Mouse (Mus musculus) stomach, postnatal 0 days (tissue): Measurements from ENCODE around the gene Tex33. TPM values are rescaled to one million over a fixed set of nuclear protein-coding genes. Genes with fewer than 3 reads are reported as not detected.

ENCODE experiments used
- ATAC-seq: fragments of 200-750 bp; cut with Nextera tagmentation; 2 replicates; pipeline ENCODE4 v1.8.0; 2017; ENCODE audit not compliant: low FRiP score, low TSS enrichment
- DNase-seq: peaks from one replicate; pipeline ENCODE4 v3.0.0-alpha.2; 2016; ENCODE audit warnings: low spot score
- H3K27ac ChIP-seq: fragments of 300-500 bp; sonication (generic); replicated peaks from 2 replicates; pipeline ENCODE4 v1.5.1; 2014; ENCODE audit warnings: mild to moderate bottlenecking, control low read depth
- H3K27me3 ChIP-seq: fragments of 300-500 bp; sonication (generic); 2 replicates; pipeline ENCODE4 v1.6.1; 2014; ENCODE audit warnings: low read length; ENCODE audit not compliant: control insufficient read depth, insufficient read depth
- H3K36me3 ChIP-seq: fragments of 300-500 bp; sonication (generic); 2 replicates; pipeline ENCODE4 v1.6.1; 2014; ENCODE audit warnings: low read length, mixed read lengths; ENCODE audit not compliant: control insufficient read depth, insufficient read depth
- H3K4me1 ChIP-seq: fragments of 300-500 bp; sonication (generic); replicated peaks from 2 replicates; pipeline ENCODE4 v1.6.1; 2014; ENCODE audit warnings: antibody characterized with exemption; ENCODE audit not compliant: control insufficient read depth, insufficient read depth
- H3K4me2 ChIP-seq: fragments of 300-500 bp; sonication (generic); replicated peaks from 2 replicates; pipeline ENCODE4 v1.6.1; 2014; ENCODE audit warnings: low read depth, mild to moderate bottlenecking, control low read depth, moderate library complexity
- H3K4me3 ChIP-seq: fragments of 300-500 bp; sonication (generic); 2 replicates; pipeline ENCODE4 v1.5.1; 2014; ENCODE audit warnings: low read depth, low read length, control low read depth
- H3K9ac ChIP-seq: fragments of 300-500 bp; sonication (generic); 2 replicates; pipeline ENCODE4 v1.6.1; 2014; ENCODE audit warnings: mild to moderate bottlenecking, low read length, control low read depth, mixed read lengths
- H3K9me3 ChIP-seq: fragments of 300-500 bp; sonication (generic); 2 replicates; pipeline ENCODE4 v1.6.1; 2016; ENCODE audit warnings: low read length; ENCODE audit not compliant: control insufficient read depth
- CTCF ChIP-seq: IDR thresholded peaks from 2 replicates; pipeline ENCODE4 v1.5.1; 2016; ENCODE audit warnings: antibody characterized with exemption, low read depth, mild to moderate bottlenecking, moderate library complexity
- EP300 ChIP-seq: optimal IDR thresholded peaks from 2 replicates; pipeline ENCODE3; 2016; ENCODE audit warnings: antibody characterized with exemption
- WGBS: fragments of 180-500 bp; shearing (Covaris S2); extraction: QIAGEN DNeasy Blood & Tissue Kit; methylation state at CpG from one replicate; pipeline ENCODE4 v1.1.7; 2014; 5-methylcytosine and 5-hydroxymethylcytosine counted together
- polyA plus RNA-seq: library from polyadenylated mRNA; unstranded; fragments of >200 nt; fragmentation: Nextera tagmentation; extraction: Ambion mirVana; gene quantifications from 2 replicates; pipeline ENCODE4 v1.2.1, GENCODE M21; 2015

Tex33 gene
- polyA plus RNA-seq, 1 experiment from 2014 or later: not detected

GRCm38 (mm10) chr15:78403896-78404295 is 8.2 kb upstream of the Tex33 start:
- no peaks in the 10 kb centered on the region for H3K27me3 ChIP-seq
- DNase-seq: peak; percentile 57
- H3K36me3 ChIP-seq: no peaks in the 10 kb centered on the region
- no peak for ATAC-seq
- H3K4me1 ChIP-seq: peaks cover 21% of the 10 kb centered on the region
- H3K4me3 ChIP-seq: 0 out of 2 replicates have a peak overlapping the region, but pooled peaks have one; percentile 10
- peak overlapping the region; percentile 45; the same call in 1 of the 2 replicates for H3K9ac ChIP-seq
- H3K27ac ChIP-seq: peak overlapping the region; percentile 66
- TF ChIP-seq CTCF: no peak
- no peak for TF ChIP-seq EP300
- 5% methylated on average over 1 of the region's 1 CpGs for WGBS
- peak overlapping the region; percentile 81 for H3K4me2 ChIP-seq
- H3K9me3 ChIP-seq: no peaks in the 10 kb centered on the region

- Histone ChIP-seq H3K4me2 (peak overlapping the region; percentile 81), H3K4me1 (peaks cover 19% of the 10 kb centered on the region), H3K9me3 (no peaks in the 10 kb centered on the region), H3K36me3 (no peaks in the 10 kb centered on the region), H3K27me3 (no peaks in the 10 kb centered on the region), H3K4me3 (peak overlapping the region; percentile 3; the same call in 1 of the 2 replicates), H3K9ac (peak overlapping the region; percentile 45), H3K27ac (peak overlapping the region; percentile 66)
- no peak for ATAC-seq
- 26% methylated on average over 3 of the region's 3 CpGs for WGBS
- TF ChIP-seq EP300 (no peak), CTCF (no peak)
- peak; percentile 53 for DNase-seq
Observed at GRCm38 (mm10) chr15:78403301-78403741, 7.6 kb upstream of the Tex33 start.

GRCm38 (mm10) chr15:78402423-78402822 is 6.7 kb upstream of the Tex33 start:
- H3K9me3 ChIP-seq: no peaks in the 10 kb centered on the region
- peaks cover 19% of the 10 kb centered on the region for H3K4me1 ChIP-seq
- peak overlapping the region; percentile 66 for H3K27ac ChIP-seq
- ATAC-seq (peak; percentile 55), DNase-seq (peak; percentile 89)
- no peaks in the 10 kb centered on the region for H3K27me3 ChIP-seq
- peak overlapping the region; percentile 81; the same call in 1 of the 2 replicates for H3K4me2 ChIP-seq
- H3K9ac ChIP-seq: peak overlapping the region; percentile 27; the same call in 1 of the 2 replicates
- no peak overlapping the region for H3K4me3 ChIP-seq
- WGBS: 54% methylated on average over 7 of the region's 7 CpGs
- TF ChIP-seq EP300: no peak
- no peak for TF ChIP-seq CTCF
- no peaks in the 10 kb centered on the region for H3K36me3 ChIP-seq

GRCm38 (mm10) chr15:78401921-78402320 is 6.2 kb upstream of the Tex33 start:
- Histone ChIP-seq H3K4me2 (no peak overlapping the region; the same call in 1 of the 2 replicates), H3K9me3 (no peaks in the 10 kb centered on the region), H3K36me3 (no peaks in the 10 kb centered on the region), H3K9ac (peak overlapping the region; percentile 27; the same call in 1 of the 2 replicates), H3K4me1 (peaks cover 19% of the 10 kb centered on the region), H3K27ac (peak overlapping the region; percentile 66), H3K4me3 (no peak overlapping the region), H3K27me3 (no peaks in the 10 kb centered on the region)
- no peak for ATAC-seq
- TF ChIP-seq EP300: no peak
- no peak for TF ChIP-seq CTCF
- 37% methylated on average over 4 of the region's 4 CpGs for WGBS
- peak; percentile 57 for DNase-seq

GRCm38 (mm10) chr15:78401345-78401744 is 5.6 kb upstream of the Tex33 start:
- Histone ChIP-seq H3K27ac (no peak overlapping the region), H3K36me3 (no peaks in the 10 kb centered on the region), H3K4me1 (peaks cover 19% of the 10 kb centered on the region), H3K4me3 (no peak overlapping the region), H3K27me3 (no peaks in the 10 kb centered on the region), H3K9ac (no peak overlapping the region), H3K9me3 (no peaks in the 10 kb centered on the region), H3K4me2 (no peak overlapping the region)
- ATAC-seq: no peak
- DNase-seq: no peak
- 56% methylated on average over 6 of the region's 6 CpGs for WGBS
- no peak for TF ChIP-seq EP300
- TF ChIP-seq CTCF: no peak

- ATAC-seq (no peak), DNase-seq (no peak)
- Histone ChIP-seq H3K4me3 (no peak overlapping the region), H3K9me3 (no peaks in the 10 kb centered on the region), H3K4me1 (no peaks in the 10 kb centered on the region), H3K27ac (no peak overlapping the region), H3K9ac (no peak overlapping the region), H3K36me3 (no peaks in the 10 kb centered on the region), H3K27me3 (no peaks in the 10 kb centered on the region), H3K4me2 (no peak overlapping the region)
- WGBS: 64% methylated on average over 3 of the region's 3 CpGs
- TF ChIP-seq CTCF (no peak), EP300 (no peak)
Observed at GRCm38 (mm10) chr15:78390855-78391254, 4.9 kb downstream of the Tex33 start.
